Mouse (Mus musculus): Measurements from ENCODE around the gene Slc6a5.
A peak's percentile ranks its signal among the peaks of the same experiment; 100 is the strongest.

Gene Slc6a5

DNA sequence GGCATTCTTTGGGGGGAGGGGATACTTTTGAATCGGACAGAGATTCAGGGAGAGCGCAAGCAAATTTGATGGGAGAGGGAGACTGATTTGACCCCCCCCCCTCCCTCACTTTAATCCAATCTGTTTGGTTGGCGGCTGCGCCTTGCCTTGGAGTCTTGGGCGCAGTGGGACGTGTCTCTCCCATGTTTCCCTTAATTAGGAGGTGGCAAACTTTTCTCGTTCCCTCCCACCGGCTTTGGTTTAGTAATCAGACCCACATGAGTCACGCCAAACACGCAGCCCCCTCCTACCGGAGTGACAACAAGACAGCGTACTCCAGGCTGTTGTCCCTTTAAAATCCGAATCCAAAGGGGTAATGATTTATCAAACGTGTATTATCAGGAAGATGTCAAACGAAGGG lies at the start of gene Slc6a5:
Gene Slc6a5 (plus strand): TSS at position 297 of the 400 bp plus-strand sequence.
- DNase-seq (ENCODE audit: low spot score): no peak

DNA sequence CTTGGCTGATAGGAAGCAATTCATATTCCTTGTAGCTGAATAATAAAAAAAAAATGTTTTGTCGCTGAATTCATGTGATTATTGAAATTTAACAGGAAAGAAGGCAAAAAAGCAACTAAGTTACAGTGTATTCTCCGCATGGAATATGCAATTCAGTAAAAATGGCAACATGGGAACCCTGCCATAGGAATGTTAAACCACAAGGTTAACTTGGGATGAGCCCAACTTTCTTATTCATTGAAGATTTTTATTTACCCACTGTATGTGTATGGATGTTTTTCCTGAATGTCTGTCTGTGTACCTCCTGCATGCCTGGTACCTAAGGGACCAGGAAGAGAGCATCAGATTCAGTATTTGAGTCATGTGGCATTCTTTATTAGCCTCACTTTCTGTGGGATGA lies 48.8 kb upstream of the Slc6a5 start:
- DNase-seq (ENCODE audit: low spot score): no peak

DNA sequence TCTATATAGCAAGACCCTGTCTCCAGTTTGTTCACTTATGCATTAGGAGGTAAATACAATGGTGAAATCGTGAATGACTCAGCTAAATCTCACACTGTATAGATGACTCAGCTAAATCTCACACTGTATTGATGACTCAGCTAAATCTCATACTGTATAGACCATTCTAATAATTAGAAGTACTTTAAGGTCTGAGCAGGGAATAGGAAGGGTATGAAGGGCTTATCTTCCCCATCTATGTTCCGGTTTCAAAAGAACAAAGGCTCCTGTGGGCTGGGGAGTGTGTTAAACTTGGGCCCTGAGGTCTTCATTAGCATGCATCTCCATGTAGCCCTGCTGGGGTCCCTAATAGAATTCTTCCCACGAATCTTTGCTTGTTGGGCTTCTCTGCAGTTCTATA lies 46.2 kb upstream of the Slc6a5 start:
- DNase-seq (ENCODE audit: low spot score): no peak

DNA sequence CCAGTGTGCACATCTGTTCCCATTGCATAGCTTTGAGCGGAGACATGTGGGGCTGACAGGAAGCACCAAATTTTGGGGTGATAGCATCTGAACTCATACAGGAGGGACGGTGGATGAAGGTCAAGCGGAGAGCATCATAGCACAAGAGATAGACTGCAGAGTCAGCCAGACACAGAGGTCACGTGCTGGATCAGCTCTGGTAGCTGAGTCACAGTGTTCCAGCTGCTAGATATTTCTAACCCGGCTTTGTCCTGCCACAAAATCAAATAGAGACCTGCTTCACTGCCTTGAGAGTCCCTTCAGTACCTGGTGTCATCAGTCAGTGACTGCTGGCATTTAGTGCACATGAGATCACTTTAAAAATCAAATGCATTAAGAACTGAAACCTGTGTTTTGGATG lies 40.3 kb upstream of the Slc6a5 start:
- no peak for DNase-seq (ENCODE audit: low spot score)

DNA sequence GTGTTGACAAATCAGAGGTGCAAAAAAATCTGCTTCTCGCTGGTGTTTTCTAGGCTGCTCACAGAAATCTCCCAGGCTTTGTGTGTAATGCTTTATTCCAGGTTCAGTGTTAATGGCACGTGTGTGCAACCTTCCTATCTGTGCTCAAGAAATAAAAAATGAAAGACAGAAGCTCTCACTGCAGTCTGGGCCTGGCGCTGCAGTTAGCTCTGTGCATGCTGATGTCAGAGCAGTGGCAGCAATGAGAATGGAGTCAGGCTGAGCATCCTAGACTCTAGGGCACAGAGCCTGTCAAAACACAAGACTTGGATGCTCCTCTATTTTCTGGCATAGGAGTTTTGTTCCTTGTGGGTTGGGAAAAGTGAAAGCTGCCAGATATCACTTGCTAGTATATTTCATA lies 39.7 kb upstream of the Slc6a5 start:
- no peak for DNase-seq (ENCODE audit: low spot score)

DNA sequence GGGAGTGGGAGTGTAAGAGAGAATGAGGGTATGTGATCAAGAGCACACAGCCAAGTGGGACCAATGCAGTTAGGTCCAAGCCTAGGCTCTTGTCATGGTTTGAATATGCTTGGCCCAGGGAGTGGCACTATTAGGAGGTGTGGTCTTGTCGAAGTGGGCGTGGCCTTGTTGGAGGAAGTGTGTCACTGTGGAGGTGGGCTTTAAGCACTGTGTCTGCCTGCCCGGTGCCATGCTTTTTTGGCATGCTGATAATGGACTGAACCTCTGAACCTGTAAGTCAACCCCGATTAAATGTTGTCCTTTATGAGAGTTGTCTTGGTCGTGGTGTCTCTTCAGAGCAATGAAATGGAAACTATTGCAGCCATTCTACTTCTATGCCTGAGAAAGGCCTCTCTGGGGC lies 32.6 kb upstream of the Slc6a5 start:
- DNase-seq (ENCODE audit: low spot score): no peak

DNA sequence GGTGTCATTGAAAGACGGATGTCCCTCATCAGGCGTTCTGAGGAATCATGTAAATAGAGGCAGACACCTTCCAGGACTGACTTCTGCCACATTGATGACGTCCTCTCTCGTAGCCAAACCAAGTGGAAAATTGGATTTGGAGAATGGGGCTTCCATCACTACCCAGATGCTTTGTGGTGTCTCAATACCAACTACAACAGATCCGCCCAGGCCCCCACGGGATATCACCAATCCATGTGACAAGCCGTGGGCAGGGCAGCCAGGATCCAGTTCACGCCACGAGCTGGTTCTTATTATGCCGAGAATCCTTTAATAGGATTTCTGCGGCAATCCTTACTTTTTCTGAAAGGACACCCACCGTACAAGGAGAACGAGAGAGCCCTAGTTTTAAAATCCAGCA lies 30.9 kb upstream of the Slc6a5 start:
- DNase-seq (ENCODE audit: low spot score): peak; percentile 55

DNA sequence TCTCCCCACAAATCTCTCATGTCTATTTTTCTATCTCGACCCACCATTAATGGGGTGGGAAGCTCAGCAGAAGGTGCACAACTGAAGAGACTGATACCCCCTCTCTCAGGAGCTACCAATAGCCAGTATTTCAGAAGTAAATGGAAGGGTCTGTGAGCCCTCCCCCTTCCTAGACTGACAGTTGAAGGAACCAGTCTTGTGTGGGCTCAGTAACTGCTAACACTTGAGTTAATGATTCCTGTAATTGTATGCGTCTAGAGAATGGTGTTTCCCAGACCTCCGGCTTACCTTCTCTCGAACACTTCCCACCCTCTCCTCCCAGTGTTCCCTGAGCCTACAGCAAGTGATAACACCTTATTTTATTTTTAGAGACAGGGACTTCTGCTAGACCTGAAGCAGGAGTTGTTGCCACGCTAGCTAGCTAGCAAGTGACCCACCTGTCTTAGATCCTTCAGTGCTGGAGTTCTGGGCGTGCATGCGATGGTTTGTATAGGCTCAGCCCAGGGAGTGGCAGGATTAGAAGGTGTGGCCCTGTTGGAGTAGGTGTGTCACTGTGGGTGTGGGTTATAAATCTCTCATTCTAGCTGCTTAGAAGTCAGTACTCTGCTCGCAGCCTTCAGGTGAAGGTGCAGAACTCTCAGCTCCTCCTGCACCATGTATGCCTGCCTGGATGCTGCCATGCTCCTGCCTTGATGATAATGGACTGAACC lies 29.8 kb upstream of the Slc6a5 start:
- DNase-seq (ENCODE audit: low spot score): no peak

DNA sequence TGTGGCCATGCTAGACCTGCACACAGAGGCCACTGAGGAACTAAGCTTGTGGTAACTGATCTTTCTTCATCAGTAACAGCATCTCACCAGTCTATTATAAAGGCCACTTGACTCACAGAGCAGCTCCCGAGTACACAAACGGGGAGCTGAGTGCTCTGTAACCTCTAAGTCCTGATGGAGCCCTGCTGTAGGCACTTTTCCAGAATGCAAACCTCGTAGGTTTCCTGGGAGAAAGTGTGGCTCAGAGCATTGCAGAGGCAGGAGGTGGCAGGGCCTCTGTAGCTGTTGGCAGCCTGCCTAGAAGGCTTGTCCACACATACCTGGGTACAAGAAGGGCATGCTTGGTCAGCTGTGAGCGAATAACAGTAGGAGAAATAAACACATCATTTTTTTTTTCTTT lies 27.7 kb upstream of the Slc6a5 start:
- no peak for DNase-seq (ENCODE audit: low spot score)

DNA sequence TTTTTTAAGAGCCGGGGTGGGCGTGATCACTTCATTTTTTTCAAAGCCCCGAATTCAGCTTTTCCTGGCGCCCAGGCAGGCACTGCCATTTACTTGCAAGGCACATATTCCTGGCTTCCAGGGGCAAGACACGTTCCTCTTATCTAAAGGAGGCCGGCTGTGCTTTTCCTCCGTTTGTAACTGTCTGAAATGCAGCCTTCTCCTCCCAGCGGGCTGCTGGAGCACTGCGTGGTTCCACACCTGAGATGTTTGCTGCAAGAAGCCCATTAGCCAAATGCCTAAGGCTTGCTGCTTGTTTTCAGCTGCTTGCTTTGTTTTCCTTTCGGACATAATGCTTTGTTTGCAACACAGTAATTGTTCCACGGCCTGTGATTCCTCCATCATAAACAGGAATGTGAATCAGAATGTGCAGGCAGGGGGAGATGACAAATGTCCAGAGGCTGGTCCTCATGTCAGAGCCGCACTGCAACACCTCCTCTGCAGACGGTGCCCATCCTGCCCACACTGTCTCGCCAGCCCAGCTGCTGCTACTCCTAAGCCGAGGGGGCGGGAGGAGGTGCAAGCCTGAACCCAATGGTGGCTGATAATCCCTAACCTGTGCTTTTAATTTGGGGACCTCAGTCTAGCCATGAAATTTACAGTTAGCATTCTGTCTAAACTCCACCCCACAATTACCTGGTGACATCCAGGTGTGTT lies 27.1 kb upstream of the Slc6a5 start:
- DNase-seq (ENCODE audit: low spot score): no peak

DNA sequence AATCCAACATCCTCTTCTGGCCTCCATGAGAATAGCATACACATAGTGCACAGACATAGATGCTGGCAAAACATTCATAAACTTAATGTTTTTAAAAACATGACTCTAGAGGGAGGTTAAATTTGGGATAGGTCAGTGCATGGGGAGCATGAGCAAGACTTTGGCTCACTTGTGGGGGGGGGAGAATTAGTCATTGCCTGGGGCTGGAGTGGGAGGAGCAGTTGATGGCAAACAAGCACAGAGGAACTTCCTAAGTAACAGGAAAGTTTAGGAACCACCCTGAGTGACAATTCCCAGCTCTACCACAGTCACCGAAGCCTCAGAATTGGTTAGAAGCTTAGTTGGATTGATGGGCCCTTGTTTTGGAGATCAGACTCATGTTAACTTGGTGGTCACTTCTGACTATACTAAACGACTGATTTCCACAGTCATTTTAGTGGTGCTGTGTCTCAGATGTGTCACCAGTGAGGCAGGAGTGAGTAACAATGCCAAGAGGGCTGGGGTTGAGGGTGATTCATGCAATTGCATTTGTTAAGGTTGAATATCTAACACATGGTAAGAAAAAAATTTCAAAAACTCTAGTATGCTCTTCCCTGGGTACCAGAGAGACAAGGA lies 22.1 kb upstream of the Slc6a5 start:
- DNase-seq (ENCODE audit: low spot score): no peak

DNA sequence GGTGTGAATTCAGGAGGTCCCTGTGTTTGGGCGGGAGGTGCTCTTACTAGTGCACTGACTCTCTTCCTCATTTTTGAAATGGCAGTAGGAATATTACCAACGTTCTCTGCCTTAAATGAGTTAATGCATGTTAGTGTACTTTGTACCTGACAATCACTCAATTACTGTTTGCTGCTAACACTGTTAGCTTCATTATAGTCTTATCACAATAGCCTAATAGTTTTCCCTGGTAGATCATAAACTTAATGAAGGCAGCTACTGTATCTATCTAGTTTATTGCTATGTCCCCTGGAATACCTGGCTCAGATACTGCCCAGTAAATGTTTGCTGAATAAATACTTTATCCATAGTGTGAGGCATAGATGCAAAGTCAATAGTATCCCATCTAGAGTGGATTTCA lies 15.2 kb upstream of the Slc6a5 start:
- DNase-seq (ENCODE audit: low spot score): no peak

DNA sequence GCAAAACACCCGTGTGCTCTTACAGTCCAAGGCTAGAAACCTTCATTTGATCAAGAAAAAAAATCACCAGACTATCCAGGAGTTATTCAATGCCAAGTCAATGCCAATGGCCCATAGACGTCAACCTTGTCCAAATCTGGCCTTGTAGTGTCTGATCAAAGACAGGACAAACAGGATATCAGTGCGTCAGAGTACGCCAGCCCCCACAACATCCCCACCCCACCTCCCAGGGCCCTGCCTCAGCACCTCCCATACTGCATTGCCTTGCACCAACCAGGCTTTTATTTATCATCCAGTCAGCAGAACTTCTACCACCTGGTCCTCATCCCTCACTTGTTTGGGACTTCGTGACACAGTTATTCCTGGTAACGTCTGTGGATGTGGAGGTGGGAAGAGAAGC lies 14.7 kb upstream of the Slc6a5 start:
- no peak for DNase-seq (ENCODE audit: low spot score)

DNA sequence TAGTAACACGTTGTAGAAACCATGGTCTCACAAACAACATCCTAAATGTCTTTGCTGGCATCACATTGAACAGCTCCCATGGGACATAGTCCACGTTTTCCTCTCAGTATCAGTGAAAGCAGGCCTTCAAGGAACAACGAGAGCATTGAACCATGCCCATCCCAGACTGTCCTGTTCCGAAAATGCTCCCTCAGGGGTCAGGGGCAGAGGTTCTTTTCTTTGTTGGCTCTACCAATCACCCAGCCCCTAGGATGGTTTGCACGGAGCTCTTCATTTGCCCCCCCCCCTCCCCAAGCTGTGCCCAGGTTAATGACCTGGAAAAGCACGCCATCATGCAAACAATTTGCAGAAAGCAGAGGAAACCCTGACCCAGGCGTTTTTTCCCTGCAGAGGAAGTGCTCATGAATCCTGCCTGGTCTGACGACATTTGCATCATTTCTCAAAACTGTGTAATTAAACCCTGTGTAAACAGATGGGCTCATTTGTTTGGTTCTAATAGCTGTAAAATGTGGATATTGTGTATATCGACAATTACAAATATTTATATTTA lies 7.9 kb upstream of the Slc6a5 start:
- DNase-seq (ENCODE audit: low spot score): peak; percentile 51

DNA sequence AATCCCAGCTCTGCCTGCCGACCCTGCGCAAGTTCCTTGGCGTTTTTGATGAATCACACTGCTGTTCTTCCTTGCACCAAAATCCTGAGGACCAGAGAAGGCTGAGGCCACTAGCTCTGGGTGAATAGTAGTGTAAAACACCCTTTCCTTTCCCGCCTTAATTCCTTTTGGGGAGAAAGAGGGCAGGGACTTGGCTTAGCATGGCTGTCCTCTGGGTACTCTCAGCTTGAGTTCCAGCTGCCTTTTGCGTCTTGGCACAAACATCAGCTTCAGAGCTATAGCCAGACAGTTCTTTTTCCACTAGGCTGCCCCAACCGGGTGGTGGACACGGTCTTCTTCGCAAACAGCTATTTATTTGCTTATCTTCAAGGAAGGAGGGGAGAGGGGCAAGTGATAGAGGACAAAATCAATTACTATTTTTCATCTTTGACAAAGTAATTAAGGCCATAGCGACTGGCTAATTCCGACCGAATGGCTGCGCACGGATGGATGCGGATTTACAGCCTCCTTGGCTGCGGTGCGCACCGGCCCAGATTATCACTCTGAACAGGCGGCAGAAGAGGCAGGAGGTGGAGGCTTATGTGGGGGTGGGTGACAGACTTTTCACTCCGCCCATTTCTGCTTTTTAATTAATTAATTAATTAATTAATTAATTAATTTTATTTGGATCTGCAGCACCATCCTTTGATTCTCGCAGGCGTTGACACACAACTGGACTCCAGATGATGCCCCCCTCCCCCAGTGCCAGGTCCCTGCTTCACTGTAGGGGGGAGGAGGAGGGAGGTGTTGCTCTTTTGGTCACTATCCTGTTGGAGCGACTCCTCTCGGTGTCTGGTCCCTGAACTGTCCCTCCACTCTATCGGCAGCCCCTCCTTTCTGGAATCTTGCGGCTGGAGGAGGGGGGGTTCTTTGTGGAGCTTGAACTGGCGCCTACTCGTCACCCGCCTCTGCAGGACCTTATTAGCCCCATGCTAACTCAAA lies 2.5 kb upstream of the Slc6a5 start:
- no peak for DNase-seq (ENCODE audit: low spot score)

DNA sequence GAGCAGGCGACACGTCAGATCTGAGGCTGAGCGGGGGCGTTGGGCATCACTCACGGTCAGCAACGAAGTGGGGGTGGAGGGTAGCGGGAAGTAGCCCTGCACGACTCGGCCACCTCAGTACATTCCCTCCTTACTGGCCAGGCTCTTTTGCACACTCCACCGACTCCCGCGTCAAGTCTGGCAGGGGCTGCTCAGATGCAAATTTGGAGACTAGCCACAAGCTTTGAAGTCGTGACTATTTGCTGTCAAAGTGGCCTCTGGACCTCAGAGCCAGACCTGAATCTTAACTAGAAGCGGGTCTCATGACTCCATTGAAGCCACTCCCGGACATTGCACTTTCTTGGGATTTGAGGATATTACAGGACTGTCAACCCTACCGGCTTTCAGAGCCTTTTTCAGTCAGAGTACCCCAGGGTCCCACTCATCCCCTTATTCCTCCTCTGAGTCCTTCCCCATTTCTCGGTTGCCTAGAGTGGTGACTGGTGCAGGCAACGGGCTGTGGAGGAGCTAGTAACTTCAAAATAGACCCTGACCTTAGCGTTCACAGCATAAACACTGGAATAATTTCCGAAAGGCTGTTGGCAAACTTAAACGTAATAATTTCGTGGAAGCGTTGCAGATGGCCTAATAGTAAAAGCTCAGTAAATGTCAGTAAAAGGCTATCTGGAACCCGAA lies 1.6 kb upstream of the Slc6a5 start:
- DNase-seq (ENCODE audit: low spot score): no peak

DNA sequence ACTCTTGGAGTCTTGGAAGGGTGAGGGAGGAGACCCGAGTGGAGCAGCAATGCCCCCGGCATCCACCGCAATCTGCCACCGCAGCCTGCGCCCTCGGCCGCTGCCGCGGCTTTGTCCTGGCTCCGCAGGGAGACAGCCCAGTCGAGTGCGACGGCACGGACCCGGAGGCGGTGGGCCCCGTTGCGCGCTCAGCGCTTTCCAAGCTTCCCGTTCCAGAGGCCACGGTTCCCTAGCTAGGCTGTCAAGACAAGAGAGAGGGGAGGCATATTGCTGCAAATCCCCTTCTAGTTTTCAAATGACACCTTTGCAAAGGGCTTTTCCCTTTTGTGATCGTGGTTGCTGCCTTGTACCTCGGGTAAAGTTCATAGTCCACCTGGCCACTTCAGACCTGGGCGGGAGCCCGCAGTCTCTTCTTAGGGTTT lies 945 bp upstream of the Slc6a5 start:
- DNase-seq (ENCODE audit: low spot score): peak; percentile 60

DNA sequence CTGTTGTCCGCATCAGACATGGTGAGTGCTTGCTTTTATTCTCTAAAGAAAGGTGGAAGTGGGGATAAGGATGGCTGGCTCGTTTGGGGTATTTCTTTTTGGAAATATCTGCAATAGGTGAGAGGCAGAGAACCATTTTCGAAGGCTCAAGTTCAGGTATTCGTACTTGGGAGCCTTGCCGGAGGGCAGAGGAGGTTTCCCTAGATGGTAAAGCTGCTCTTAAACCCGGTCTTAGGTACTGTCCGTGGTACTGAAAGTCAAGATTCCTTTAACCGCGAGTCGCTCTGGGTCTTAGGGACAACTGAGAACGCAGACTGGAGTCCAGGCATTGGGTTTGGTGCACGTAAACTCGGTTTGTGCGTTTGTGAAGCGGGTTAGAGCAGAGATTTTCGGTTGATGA lies 415 bp downstream of the Slc6a5 start:
- peak; percentile 77 for DNase-seq (ENCODE audit: low spot score)

DNA sequence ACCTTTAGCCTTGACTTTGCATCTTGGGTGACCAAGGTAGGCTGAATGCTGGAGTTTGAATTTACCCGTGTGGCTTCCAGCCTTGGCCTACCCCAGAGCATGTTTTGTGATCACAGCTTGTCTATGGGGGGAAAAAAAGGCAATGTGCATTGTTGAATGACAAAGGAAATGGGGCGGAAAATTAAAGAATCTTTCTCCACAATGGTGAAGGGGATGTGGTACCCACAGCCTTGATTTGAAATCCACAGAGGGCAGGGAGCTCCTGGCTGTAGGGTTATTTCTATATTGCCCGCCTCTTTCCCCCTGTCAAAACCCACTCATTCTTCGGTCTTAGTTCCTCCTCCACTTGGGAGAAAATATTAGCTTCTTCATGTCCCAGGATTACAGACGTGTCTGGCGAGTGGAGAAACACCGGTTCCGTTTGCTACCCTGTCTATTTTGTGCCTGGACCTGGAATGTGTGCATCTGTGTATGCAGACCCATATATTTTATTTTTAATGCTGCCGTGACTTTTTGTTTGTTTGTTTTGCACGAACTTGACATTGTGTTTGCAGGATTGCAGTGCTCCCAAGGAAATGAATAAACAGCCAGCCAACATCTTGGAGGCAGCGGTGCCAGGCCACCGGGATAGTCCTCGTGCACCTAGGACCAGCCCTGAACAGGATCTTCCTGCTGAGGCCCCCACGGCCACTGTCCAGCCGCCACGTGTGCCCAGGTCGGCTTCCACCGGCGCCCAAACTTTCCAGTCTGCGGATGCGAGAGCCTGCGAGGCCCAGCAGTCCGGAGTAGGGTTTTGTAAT lies 1.4 kb downstream of the Slc6a5 start:
- DNase-seq (ENCODE audit: low spot score): peak; percentile 52

DNA sequence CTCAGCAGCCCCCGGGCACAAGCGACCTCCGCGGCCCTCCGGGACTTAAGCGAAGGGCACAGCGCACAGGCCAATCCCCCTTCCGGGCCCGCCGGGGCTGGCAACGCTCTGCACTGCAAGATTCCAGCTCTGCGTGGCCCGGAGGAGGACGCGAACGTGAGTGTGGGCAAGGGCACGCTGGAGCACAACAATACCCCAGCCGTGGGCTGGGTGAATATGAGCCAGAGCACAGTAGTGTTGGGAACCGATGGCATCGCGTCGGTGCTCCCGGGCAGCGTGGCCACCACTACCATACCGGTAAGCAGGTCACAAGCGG lies 2.0 kb downstream of the Slc6a5 start:
- peak; percentile 49 for DNase-seq (ENCODE audit: low spot score)

DNA sequence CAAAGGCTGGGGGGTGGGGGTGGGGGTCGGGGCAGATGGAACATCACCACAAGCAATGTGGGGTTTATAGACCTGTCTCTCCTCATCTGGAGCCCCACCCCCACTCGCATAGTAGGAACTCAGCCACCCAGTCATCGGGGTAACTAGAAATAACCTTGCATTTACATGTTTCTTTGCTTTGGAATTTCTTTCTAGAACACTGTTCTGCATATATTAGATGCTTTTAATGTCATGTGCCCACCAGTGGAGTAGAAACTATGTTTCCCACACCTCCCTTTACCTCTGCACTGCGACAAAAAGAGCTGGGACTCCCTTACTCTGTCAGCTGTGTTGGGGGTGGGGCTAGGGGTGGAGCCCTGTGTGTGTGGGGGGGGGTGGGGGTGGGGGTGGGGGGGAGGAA lies 3.2 kb downstream of the Slc6a5 start:
- no peak for DNase-seq (ENCODE audit: low spot score)

Measured in retina, embryonic 14.5 days (tissue).